Mouse (Mus musculus): ENCODE measurements at regions not wholly inside any gene's neighbourhood (a gene's known extent, or its start where the extent isn't known, plus 50 kb on each side); places are given as distances from the start of the nearest gene placed in this dataset.

- no peak for DNase-seq (ENCODE audit: low spot score in 2 of 2)
These were observed 536.9 kb upstream of the Zfp462 start for GRCm38 (mm10) chr4:54407930-54408329.

GRCm38 (mm10) chr4:54430789-54431188, 514.1 kb upstream of the Zfp462 start:
- DNase-seq (ENCODE audit: low spot score in 2 of 2) = no peak

GRCm38 (mm10) chr4:54460596-54460995, 484.3 kb upstream of the Zfp462 start:
- no peak for DNase-seq (ENCODE audit: low spot score in 2 of 2)

- no peak for DNase-seq (ENCODE audit: low spot score in 2 of 2)
These were observed 475.7 kb upstream of the Zfp462 start for GRCm38 (mm10) chr4:54469176-54469575.

- DNase-seq (ENCODE audit: low spot score in 2 of 2) = peak in 1 of 2 experiments; percentile 8
These were observed 474.5 kb upstream of the Zfp462 start for GRCm38 (mm10) chr4:54470022-54471008.

GRCm38 (mm10) chr4:54471009-54471408, 473.8 kb upstream of the Zfp462 start:
- no peak for DNase-seq (ENCODE audit: low spot score in 2 of 2)

- DNase-seq (ENCODE audit: low spot score in 2 of 2) = no peak
These were observed 463.1 kb upstream of the Zfp462 start for GRCm38 (mm10) chr4:54481766-54482165.

GRCm38 (mm10) chr4:54493074-54493473, 451.8 kb upstream of the Zfp462 start:
- DNase-seq (ENCODE audit: low spot score in 2 of 2) = no peak

GRCm38 (mm10) chr4:54497312-54497994, 447.4 kb upstream of the Zfp462 start:
- DNase-seq (ENCODE audit: low spot score in 2 of 2) = no peak

GRCm38 (mm10) chr4:54515934-54516333, 428.9 kb upstream of the Zfp462 start:
- no peak for DNase-seq (ENCODE audit: low spot score in 2 of 2)

- no peak for DNase-seq (ENCODE audit: low spot score in 2 of 2)
These were observed 421.6 kb upstream of the Zfp462 start for GRCm38 (mm10) chr4:54523283-54523682.

- DNase-seq (ENCODE audit: low spot score in 2 of 2) = no peak
These were observed 418.8 kb upstream of the Zfp462 start for GRCm38 (mm10) chr4:54526003-54526586.

- DNase-seq (ENCODE audit: low spot score in 2 of 2) = peak; percentile 38 to 71
These were observed 417.2 kb upstream of the Zfp462 start for GRCm38 (mm10) chr4:54527660-54528059.

GRCm38 (mm10) chr4:54531739-54532138, 413.1 kb upstream of the Zfp462 start:
- DNase-seq (ENCODE audit: low spot score in 2 of 2) = no peak

GRCm38 (mm10) chr4:54533846-54534245, 411.0 kb upstream of the Zfp462 start:
- DNase-seq (ENCODE audit: low spot score in 2 of 2) = no peak

GRCm38 (mm10) chr4:54552864-54553618, 391.8 kb upstream of the Zfp462 start:
- no peak for DNase-seq (ENCODE audit: low spot score in 2 of 2)

- no peak for DNase-seq (ENCODE audit: low spot score in 2 of 2)
These were observed 381.8 kb upstream of the Zfp462 start for GRCm38 (mm10) chr4:54563075-54563474.

GRCm38 (mm10) chr4:54573185-54573584, 371.7 kb upstream of the Zfp462 start:
- DNase-seq (ENCODE audit: low spot score in 2 of 2) = no peak

- no peak for DNase-seq (ENCODE audit: low spot score in 2 of 2)
These were observed 357.7 kb upstream of the Zfp462 start for GRCm38 (mm10) chr4:54587197-54587596.

- DNase-seq (ENCODE audit: low spot score in 2 of 2) = no peak
These were observed 356.1 kb upstream of the Zfp462 start for GRCm38 (mm10) chr4:54588704-54589103.

GRCm38 (mm10) chr4:54601671-54602512, 343.0 kb upstream of the Zfp462 start:
- no peak for DNase-seq (ENCODE audit: low spot score in 2 of 2)
